Mouse (Mus musculus): ENCODE measurements around the gene Gimap3.

Gene Gimap3

DNA sequence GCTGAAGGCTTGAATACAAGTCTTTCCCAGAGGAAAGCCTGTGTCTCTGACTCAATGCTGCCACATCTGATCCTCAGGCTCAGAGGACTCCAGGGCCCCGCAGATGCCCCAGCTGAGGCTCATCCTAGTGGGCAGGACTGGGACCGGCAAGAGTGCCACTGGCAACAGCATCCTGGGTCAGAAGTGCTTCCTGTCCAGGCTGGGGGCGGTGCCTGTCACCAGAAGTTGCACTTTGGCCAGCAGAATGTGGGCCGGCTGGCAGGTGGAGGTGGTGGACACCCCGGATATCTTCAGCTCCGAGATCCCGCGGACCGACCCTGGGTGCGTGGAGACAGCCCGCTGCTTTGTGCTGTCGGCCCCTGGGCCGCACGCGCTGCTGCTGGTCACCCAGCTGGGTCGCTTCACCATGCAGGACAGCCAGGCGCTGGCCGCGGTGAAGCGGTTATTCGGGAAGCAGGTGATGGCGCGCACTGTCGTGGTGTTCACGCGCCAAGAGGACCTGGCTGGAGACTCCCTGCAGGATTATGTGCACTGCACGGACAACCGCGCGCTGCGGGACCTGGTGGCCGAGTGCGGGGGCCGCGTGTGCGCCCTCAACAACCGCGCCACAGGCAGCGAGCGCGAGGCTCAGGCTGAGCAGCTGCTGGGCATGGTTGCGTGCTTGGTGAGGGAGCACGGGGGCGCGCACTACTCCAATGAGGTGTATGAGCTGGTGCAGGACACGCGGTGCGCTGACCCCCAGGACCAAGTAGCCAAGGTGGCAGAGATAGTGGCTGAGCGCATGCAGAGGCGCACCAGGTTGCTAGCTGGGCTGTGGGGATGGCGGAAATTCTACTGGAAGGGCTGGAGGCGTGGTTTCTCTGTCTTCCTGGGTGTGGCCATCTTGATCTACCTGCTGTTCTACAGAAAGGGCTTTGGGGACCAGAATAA, 28.0 kb downstream of the Gimap3 start:
- no peak for DNase-seq (ENCODE audit: low spot score in 2 of 2)

DNA sequence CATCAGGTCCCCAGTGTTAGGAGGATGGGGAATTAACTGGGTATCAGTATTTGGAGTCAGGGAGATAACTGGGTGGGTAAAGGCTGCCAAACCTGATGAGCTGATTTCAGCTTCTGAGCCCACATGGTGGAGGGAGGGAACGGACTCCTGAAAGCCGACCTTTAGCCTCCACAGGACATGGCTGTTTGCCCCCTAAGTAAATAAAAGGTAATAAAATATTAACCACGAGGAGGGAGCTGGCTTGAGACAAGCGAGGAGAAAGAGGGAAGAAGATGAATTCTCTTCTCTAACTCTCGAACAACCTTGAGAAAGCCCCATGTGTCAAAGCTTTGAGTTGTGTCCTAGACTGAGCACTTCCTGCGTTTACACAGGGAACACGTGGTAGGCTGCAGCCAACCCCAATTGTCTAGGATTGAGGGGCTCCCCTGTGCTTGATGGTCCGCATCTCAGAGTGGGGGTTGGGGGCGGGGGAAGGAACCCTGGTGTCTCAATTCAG, 28.9 kb downstream of the Gimap3 start:
- no peak for DNase-seq (ENCODE audit: low spot score in 2 of 2)

DNA sequence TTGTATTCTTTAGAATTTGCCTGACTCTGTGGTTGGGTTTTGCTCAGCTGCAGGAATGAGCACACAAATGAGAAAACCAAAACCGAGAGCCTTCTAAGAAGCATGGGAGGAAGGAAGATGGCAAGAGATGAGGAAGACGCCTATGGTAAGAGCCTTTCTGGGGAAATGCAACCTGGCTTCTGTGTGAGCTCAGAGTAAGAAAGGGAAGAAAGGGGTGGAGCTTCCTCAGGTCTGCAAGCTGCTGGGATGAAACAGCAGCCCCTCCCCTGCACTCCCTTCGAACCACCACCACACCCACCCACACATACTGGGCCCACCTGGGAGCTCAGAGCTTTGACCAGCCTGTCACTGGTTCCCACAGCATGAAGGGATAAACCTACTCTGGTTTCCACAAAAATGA, 29.4 kb downstream of the Gimap3 start:
- no peak for DNase-seq (ENCODE audit: low spot score in 2 of 2)

DNA sequence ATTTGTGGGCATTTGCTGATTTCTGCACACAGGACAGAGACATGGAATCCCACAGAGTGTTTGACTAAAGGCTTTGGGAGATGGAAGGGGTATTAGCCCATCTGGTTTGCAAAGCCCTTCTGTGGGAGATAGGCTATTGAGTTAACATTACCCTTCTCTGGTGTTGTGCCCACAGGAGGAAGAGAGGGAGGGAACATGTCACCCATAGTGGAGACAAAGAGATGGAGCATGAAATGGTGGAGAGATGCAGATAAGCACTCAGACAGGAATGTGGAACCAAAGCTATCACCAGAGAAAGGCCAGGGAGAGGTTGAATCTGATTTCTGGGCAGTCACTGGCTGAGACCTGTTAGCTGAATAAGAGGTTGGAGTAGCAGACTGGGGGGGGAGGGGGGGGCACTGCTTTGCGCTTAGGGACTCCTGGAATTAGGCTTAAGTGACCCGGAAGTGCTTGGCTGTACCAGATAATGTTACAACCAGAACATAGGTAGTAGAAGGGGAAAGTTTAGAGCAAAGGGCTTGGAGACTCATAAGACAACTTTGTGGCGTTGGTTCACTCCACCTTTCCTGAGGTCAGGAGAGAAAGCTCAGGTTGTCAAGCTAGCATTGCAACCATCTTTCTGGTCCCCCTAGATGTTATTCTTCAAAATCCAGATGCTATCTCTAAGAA, 30.0 kb downstream of the Gimap3 start:
- no peak for DNase-seq (ENCODE audit: low spot score in 2 of 2)

DNA sequence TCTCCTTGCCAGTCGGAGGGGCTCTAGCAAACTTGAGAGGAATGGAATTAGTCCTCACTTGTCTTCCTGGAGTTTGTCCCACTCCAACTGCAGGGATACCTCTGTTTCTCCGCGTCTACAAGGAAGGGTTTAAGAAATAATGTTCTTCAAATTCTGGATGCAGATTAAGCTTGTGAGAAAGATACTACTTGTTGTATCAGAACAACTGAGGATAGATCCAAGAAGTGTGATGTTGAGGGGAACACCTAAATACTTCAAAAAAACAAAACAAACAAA, 30.9 kb downstream of the Gimap3 start:
- DNase-seq (ENCODE audit: low spot score in 2 of 2), result no peak

DNA sequence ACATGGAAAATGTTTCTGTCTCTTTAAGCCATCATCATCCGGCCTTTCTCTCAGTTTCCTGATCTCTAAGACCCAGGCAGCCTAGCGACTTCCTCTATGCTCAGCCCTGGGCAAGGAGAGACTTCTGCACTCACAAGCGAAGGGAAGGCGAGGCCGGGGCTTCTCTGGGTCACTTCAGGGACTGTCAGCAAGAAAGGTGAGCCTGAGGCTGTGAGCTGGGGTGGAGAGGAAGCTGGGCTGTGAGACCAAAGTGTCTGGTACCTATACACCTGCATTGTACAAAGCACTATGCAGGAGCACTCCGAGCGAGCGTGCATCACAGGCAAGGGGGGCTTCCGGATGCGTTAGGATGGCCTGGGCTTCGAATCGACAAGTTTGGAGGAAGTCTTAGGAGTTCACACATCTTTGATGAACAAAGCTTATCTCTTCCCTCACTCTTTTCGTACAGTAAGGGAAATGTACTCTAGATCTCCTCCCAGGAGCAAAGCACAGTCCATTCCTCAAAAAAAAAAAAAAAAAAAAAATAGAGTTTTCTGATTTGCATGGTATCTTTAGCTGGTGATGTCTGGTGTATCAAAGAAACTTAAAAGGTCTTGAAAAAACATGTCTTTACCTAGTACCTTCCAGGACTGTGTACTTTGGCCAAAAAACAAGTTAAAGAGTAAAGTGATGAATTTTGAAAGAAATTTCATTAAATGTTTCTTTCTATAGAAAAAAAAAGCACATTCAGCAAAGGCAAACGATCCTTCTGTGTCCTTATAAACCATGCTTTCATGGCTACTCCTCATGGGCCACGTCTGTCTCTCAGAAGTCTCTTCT, 31.5 kb downstream of the Gimap3 start, which contains the start of gene Gimap1:
Gene Gimap1 (plus strand): TSS at position 94 of the 819 bp plus-strand sequence.
- peak; percentile 45 to 59 for DNase-seq (ENCODE audit: low spot score in 2 of 2)

DNA sequence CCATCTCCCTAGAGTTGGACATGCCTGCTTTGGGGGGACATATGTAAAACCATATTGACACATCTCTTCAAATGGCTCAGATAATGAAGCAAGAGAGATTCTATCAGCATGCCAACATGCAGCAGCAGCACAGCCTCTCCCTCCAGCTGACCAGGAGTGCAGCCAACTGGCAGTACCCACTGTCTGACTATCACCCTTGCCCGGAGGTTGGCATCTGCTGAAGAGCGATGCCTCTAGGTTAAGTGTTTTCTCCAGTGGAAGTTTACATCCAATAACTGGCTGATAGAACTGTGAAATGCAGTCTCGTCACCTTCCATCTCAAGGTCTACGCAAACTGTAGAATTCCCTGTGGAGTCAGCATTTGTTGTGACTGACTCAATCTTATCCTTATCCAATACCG, 33.0 kb downstream of the Gimap3 start:
- no peak for DNase-seq (ENCODE audit: low spot score in 2 of 2)

DNA sequence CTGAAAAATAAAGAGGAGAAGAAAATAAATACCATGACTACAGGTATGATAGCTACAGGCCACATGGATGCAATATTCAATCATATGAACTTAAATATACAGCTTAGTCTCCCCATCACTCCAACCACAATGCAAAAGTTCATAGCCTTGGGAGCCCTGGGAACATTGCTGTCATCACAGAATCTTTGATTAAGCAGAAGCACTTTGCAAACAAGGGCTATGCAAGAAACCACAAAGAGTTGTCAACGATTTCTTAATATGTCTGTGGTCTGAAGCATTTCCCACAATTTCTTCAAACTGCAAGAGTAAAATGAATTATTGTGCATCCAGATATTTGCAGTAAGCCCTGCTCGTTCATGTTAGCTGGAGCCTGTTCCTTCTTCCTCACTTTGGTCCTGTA, 33.6 kb downstream of the Gimap3 start:
- DNase-seq (ENCODE audit: low spot score in 2 of 2), result no peak

DNA sequence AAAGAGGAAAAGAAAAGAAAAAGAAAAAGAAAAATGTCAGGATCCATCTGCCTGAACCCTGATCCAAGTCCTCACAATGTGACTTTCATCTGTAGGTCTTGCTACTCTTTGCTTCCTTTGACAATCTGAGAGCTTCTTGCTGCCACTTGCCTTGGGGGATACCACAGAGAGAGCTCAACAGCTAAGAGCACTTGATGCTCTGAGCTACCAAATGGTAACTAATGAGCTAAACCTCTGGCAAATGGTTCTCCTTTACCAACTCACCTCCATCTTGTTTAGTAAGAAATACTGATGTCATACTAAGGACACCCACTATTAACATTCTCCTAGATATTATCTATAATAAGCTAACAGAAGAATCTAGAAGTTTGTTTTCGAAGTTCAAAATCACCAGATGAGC, 37.0 kb downstream of the Gimap3 start:
- no peak for DNase-seq (ENCODE audit: low spot score in 2 of 2)

DNA sequence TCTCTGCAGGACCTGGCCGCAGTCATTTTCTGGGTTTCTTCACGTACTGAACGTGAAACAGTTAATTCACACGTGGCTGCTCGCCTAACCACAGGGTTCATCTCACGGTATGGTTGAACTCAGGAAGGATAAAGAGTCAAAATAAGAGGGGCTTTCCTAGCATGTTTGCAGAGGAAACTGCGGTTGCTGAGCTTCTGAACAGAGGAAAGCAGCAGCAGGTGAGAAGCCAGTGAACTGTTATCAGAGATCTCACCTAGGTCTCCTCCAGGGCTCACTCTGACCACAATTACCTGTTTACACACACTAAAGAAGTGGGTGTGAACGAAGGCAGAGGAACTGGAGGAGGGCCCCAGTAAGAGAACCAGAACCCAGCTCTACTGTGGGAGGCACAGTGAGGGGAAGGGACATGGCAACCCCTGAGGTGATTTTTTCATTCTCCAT, 37.8 kb downstream of the Gimap3 start:
- peak in 1 of 2 experiments; percentile 45 for DNase-seq (ENCODE audit: low spot score in 2 of 2)

DNA sequence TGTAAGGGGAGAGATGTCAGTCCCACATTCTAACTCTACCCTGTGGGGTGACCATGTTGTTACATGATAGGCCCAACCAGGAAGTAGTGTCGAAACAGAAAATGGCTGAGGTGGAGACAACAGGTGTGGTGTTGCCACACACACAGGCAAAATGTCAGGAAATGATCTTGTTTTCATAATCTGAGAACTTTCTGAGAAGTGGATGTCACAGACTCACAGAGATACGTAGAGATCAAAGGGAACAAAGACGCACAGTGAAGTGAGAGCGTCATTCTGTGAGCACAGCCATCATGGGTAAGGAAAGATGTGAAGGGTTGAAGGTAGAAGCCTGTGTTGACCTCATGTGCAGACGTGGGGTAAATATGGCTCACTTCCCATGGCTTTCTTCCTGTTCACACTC, 42.9 kb downstream of the Gimap3 start:
- DNase-seq (ENCODE audit: low spot score in 2 of 2), result no peak

DNA sequence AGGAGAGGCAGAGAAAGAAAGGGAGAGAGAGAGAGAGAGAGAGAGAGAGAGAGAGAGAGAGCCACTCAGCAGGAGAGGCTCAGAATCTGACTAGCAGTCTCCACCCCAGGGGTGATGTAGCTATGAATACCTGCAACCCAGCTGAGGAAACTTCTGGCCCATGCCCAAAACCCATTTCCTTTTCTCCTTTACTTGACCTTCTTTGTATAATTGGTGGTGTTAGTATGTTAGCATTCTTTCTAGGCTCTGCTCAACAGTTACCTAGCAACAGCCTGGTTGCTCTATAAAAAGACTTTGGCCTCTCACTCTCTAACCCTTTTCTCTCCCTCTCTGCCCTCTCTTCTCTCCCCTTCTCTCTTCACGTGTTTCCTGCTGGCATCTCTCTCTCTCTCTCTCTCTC, 45.2 kb downstream of the Gimap3 start:
- DNase-seq (ENCODE audit: low spot score in 2 of 2), result no peak

DNA sequence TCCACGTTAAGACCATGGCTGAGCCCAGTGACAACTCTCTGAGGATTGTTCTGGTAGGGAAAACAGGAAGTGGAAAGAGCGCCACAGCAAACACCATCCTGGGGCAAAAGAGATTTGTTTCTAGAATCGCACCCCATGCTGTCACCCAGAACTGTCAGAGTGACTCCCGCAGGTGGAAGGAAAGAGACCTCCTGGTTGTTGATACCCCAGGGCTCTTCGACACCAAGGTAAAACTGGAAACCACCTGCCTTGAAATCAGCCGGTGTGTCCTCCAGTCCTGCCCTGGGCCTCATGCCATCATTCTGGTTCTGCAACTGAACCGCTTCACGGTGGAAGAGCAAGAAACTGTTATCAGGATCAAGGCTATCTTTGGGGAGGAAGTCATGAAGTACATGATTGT, 47.2 kb downstream of the Gimap3 start:
- no peak for DNase-seq (ENCODE audit: low spot score in 2 of 2)

DNA sequence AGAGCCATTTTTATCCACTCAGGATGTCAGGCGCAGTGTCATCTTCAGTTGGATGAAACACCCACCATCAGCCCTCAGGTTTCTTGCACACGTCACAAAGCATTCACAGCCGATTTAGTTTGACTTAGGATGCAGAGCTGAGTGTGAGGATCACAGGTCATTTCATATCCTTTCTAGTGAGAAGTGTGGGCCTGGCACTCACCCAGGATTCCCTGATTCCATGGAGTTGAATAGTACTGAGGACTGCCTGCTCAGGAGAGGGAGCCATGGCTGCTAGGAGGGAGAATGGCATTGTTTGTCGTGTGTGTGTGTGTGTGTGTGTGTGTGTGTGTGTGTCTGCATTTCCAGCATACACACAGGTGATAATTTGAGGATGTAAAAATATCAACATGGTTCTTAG, 50.3 kb downstream of the Gimap3 start:
- DNase-seq (ENCODE audit: low spot score in 2 of 2), result no peak

DNA sequence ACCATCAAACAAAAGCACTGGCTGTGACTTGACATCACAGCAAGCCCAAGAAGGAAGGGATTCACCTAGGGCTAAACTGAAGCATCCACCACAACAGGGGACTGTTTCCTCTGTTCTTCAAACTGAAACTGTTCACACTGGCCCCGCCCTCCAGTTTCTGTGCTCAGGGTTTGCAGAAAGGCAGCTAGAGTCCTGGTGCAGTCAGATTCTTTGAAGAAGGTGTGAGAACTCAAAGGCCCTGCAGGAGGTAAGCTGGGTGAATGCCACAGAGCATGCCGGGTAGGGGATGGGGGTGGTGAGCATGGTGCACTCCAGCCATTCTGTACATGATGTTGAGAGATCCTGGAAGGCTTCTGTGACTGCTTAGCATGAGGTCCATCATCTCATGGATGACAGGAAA, 52.2 kb downstream of the Gimap3 start, which contains the start of the genes Gm28053 and Gimap7:
Gene Gm28053 (plus strand): TSS at position 153 of the 400 bp plus-strand sequence.
Gene Gimap7 (plus strand): TSS at position 167 of the 400 bp plus-strand sequence.
- no peak for DNase-seq (ENCODE audit: low spot score in 2 of 2)
